Mouse (Mus musculus): Measurements from ENCODE around the gene Pacsin2.

The Pacsin2 gene

GRCm38 (mm10) chr15:83450007-83450406, 14.4 kb downstream of the Pacsin2 start:
- DNase-seq, result peak in 1 of 2 experiments; percentile 19

GRCm38 (mm10) chr15:83448646-83449045, 15.8 kb downstream of the Pacsin2 start:
- peak; percentile 68 to 74 for DNase-seq

GRCm38 (mm10) chr15:83447791-83448544, 16.4 kb downstream of the Pacsin2 start:
- DNase-seq, result peak in 1 of 2 experiments; percentile 28

- DNase-seq, result no peak
Observed at GRCm38 (mm10) chr15:83445908-83446307, 18.5 kb downstream of the Pacsin2 start.

GRCm38 (mm10) chr15:83445383-83445782, 19.0 kb downstream of the Pacsin2 start:
- no peak for DNase-seq

GRCm38 (mm10) chr15:83444425-83444824, 20.0 kb downstream of the Pacsin2 start:
- DNase-seq, result peak; percentile 77 to 86

GRCm38 (mm10) chr15:83442495-83443037, 21.8 kb downstream of the Pacsin2 start:
- DNase-seq, result peak; percentile 25 to 59

- peak; percentile 32 to 62 for DNase-seq
Observed at GRCm38 (mm10) chr15:83440726-83441125, 23.7 kb downstream of the Pacsin2 start.

GRCm38 (mm10) chr15:83436541-83436940, 27.9 kb downstream of the Pacsin2 start:
- DNase-seq, result no peak

GRCm38 (mm10) chr15:83435324-83436090, 28.9 kb downstream of the Pacsin2 start:
- DNase-seq, result no peak

GRCm38 (mm10) chr15:83434692-83435091, 29.7 kb downstream of the Pacsin2 start:
- DNase-seq, result no peak

- no peak for DNase-seq
Observed at GRCm38 (mm10) chr15:83433344-83433743, 31.1 kb downstream of the Pacsin2 start.

- peak; percentile 64 to 86 for DNase-seq
Observed at GRCm38 (mm10) chr15:83432231-83433031, 32.0 kb downstream of the Pacsin2 start.

- peak in 1 of 2 experiments; percentile 42 for DNase-seq
Observed at GRCm38 (mm10) chr15:83430986-83431763, 33.2 kb downstream of the Pacsin2 start.

- DNase-seq, result no peak
Observed at GRCm38 (mm10) chr15:83430419-83430818, 34.0 kb downstream of the Pacsin2 start.

- DNase-seq, result no peak
Observed at GRCm38 (mm10) chr15:83428586-83428985, 35.8 kb downstream of the Pacsin2 start.

GRCm38 (mm10) chr15:83427294-83428163, 36.9 kb downstream of the Pacsin2 start:
- peak in 1 of 2 experiments; percentile 40 for DNase-seq

- peak; percentile 41 to 65 for DNase-seq
Observed at GRCm38 (mm10) chr15:83425794-83426193, 38.6 kb downstream of the Pacsin2 start.

- no peak for DNase-seq
Observed at GRCm38 (mm10) chr15:83425277-83425676, 39.1 kb downstream of the Pacsin2 start.

GRCm38 (mm10) chr15:83423589-83424384, 40.6 kb downstream of the Pacsin2 start:
- no peak for DNase-seq
